Mouse (Mus musculus) T-cell, adult 2 months (primary cell): ENCODE results near the gene Agps.
"Not testable (repeated sequence)": the region's sequence is repeated elsewhere in the genome, so short reads cannot be mapped to it uniquely, and the experiment has no call there.

Experiments used
- DNase-seq: peaks from one replicate; pipeline ENCODE4 v3.0.0; 2022; ENCODE audit warnings: low spot score

The Agps gene

GRCm38 (mm10) chr2:75929786-75930444, 97.9 kb downstream of the Agps start:
- DNase-seq, result no peak

- no peak for DNase-seq
These were observed 99.0 kb downstream of the Agps start for GRCm38 (mm10) chr2:75930941-75931340.

GRCm38 (mm10) chr2:75933541-75933940, 101.6 kb downstream of the Agps start:
- no peak for DNase-seq

- DNase-seq, result not testable (repeated sequence)
These were observed 104.7 kb downstream of the Agps start for GRCm38 (mm10) chr2:75936685-75937084.

GRCm38 (mm10) chr2:75937520-75938116, 105.6 kb downstream of the Agps start:
- not testable (repeated sequence) for DNase-seq

- peak; percentile 86 for DNase-seq
These were observed 106.4 kb downstream of the Agps start, which contains the start of gene Ttc30b for GRCm38 (mm10) chr2:75938117-75939063. Gene Ttc30b, minus strand, starts transcription at chr2:75938585.

- DNase-seq, result no peak
These were observed 118.7 kb downstream of the Agps start for GRCm38 (mm10) chr2:75950685-75951084.

- DNase-seq, result no peak
These were observed 121.3 kb downstream of the Agps start for GRCm38 (mm10) chr2:75953320-75953719.

- DNase-seq, result no peak
These were observed 123.7 kb downstream of the Agps start for GRCm38 (mm10) chr2:75955709-75956108.

- DNase-seq, result no peak
These were observed 127.3 kb downstream of the Agps start for GRCm38 (mm10) chr2:75959183-75959849.

GRCm38 (mm10) chr2:75959850-75960365, 127.9 kb downstream of the Agps start:
- DNase-seq, result no peak

- DNase-seq, result no peak
These were observed 128.7 kb downstream of the Agps start for GRCm38 (mm10) chr2:75960366-75961330.

GRCm38 (mm10) chr2:75963211-75963840, 131.3 kb downstream of the Agps start:
- DNase-seq, result no peak

GRCm38 (mm10) chr2:75964051-75964450, 132.1 kb downstream of the Agps start:
- no peak for DNase-seq

- no peak for DNase-seq
These were observed 132.5 kb downstream of the Agps start for GRCm38 (mm10) chr2:75964512-75964911.

GRCm38 (mm10) chr2:75964972-75965371, 133.0 kb downstream of the Agps start:
- peak; percentile 64 for DNase-seq

- no peak for DNase-seq
These were observed 142.2 kb downstream of the Agps start for GRCm38 (mm10) chr2:75974131-75974530.

GRCm38 (mm10) chr2:75976070-75976469, 144.1 kb downstream of the Agps start:
- not testable (repeated sequence) for DNase-seq

- peak; percentile 55 for DNase-seq
These were observed 145.9 kb downstream of the Agps start, which contains the start of gene Ttc30a2 for GRCm38 (mm10) chr2:75977752-75978368. Gene Ttc30a2, minus strand, starts transcription at chr2:75978170.
